Mouse (Mus musculus): ENCODE measurements at regions not wholly inside any gene's neighbourhood (a gene's known extent, or its start where the extent isn't known, plus 50 kb on each side); places are given as distances from the start of the nearest gene placed in this dataset.

DNA sequence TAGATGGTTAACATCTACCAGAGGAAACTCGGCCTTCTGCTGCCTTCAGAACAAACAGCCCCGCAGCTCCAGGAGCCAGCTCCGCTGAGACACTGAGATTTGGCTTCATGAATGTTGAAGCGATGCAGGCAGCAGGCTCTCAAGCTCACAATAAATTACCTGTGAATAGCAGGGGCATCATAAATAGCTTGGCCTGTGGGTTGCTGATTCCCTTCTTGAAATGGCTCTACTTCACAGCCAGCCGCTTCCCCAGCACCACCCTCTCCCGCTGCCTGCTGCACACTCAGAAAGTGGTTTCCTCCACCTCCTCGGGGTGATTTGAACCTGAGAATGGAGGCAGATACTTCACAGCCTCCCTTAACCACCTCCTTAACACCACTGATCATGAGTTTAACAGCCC lies 104.2 kb upstream of the Topaz1 start:
- no peaks in the 10 kb centered on the region for H3K9me3 ChIP-seq (ENCODE audit: control insufficient read depth, low read length)
- no peaks in the 10 kb centered on the region for H3K36me3 ChIP-seq (ENCODE audit: control insufficient read depth, insufficient read depth, low read length)
- H3K9ac ChIP-seq (ENCODE audit: low read length): no peak overlapping the region
- 29% methylated on average over 7 of the region's 7 CpGs for WGBS
- ATAC-seq (replicated peaks; ENCODE audit: low FRiP score, low TSS enrichment, low read depth): no peak
- H3K4me3 ChIP-seq (ENCODE audit: low read depth, low read length): no peak overlapping the region
- no peak overlapping the region for H3K4me2 ChIP-seq (ENCODE audit: low read length)
- no peak overlapping the region for H3K27ac ChIP-seq (ENCODE audit: low read depth)
- DNase-seq (ENCODE audit: low spot score): no peak
- no peaks in the 10 kb centered on the region for H3K27me3 ChIP-seq (replicated peaks; ENCODE audit: control insufficient read depth, insufficient read depth, low read length)
- no peaks in the 10 kb centered on the region for H3K4me1 ChIP-seq (replicated peaks; ENCODE audit: control insufficient read depth, insufficient read depth, low read length)

GRCm38 (mm10) chr9:122645569-122645968 lies 101.6 kb upstream of the Topaz1 start:
- Histone ChIP-seq H3K9me3 (ENCODE audit: control insufficient read depth, low read length) (no peaks in the 10 kb centered on the region), H3K27me3 (replicated peaks; ENCODE audit: control insufficient read depth, insufficient read depth, low read length) (no peaks in the 10 kb centered on the region), H3K4me3 (ENCODE audit: low read depth, low read length) (no peak overlapping the region), H3K4me2 (ENCODE audit: low read length) (no peak overlapping the region), H3K9ac (ENCODE audit: low read length) (no peak overlapping the region), H3K36me3 (ENCODE audit: control insufficient read depth, insufficient read depth, low read length) (no peaks in the 10 kb centered on the region), H3K4me1 (replicated peaks; ENCODE audit: control insufficient read depth, insufficient read depth, low read length) (no peaks in the 10 kb centered on the region), H3K27ac (ENCODE audit: low read depth) (no peak overlapping the region)
- no peak for DNase-seq (ENCODE audit: low spot score)
- no peak for ATAC-seq (replicated peaks; ENCODE audit: low FRiP score, low TSS enrichment, low read depth)
- WGBS: 56% methylated on average over 5 of the region's 5 CpGs

DNA sequence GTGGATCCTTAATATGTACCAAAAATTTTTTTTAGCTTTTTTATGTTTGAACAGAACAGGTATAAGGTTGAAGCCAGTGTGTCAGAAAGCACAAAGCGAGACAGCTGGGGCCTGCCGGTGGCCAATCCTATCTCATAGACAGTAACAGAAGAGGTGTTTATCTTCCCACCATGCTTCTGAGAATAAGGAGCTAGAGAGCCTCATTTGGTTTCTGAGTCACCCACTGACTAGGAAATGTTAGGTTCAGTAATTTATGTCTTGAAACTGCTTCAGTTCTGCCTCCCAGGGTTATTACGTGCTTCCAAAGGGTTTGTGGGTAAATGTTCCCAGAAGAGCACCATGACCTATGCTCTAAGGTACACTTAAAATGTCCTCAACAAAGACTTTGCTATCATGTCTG lies 96.3 kb upstream of the Topaz1 start:
- no peaks in the 10 kb centered on the region for H3K27me3 ChIP-seq (replicated peaks; ENCODE audit: control insufficient read depth, insufficient read depth, low read length)
- DNase-seq (ENCODE audit: low spot score): no peak
- no peak overlapping the region for H3K4me3 ChIP-seq (ENCODE audit: low read depth, low read length)
- no peak overlapping the region for H3K27ac ChIP-seq (ENCODE audit: low read depth)
- no peaks in the 10 kb centered on the region for H3K4me1 ChIP-seq (replicated peaks; ENCODE audit: control insufficient read depth, insufficient read depth, low read length)
- H3K9me3 ChIP-seq (ENCODE audit: control insufficient read depth, low read length): no peaks in the 10 kb centered on the region
- 85% methylated on average over 3 of the region's 3 CpGs for WGBS
- no peak for ATAC-seq (replicated peaks; ENCODE audit: low FRiP score, low TSS enrichment, low read depth)
- no peak overlapping the region for H3K9ac ChIP-seq (ENCODE audit: low read length)
- no peaks in the 10 kb centered on the region for H3K36me3 ChIP-seq (ENCODE audit: control insufficient read depth, insufficient read depth, low read length)
- no peak overlapping the region for H3K4me2 ChIP-seq (ENCODE audit: low read length)

- Histone ChIP-seq H3K27ac (ENCODE audit: low read depth) (no peak overlapping the region), H3K27me3 (replicated peaks; ENCODE audit: control insufficient read depth, insufficient read depth, low read length) (no peaks in the 10 kb centered on the region), H3K4me3 (ENCODE audit: low read depth, low read length) (no peak overlapping the region), H3K4me2 (ENCODE audit: low read length) (no peak overlapping the region), H3K4me1 (replicated peaks; ENCODE audit: control insufficient read depth, insufficient read depth, low read length) (no peaks in the 10 kb centered on the region), H3K9me3 (ENCODE audit: control insufficient read depth, low read length) (no peaks in the 10 kb centered on the region), H3K9ac (ENCODE audit: low read length) (no peak overlapping the region), H3K36me3 (ENCODE audit: control insufficient read depth, insufficient read depth, low read length) (no peaks in the 10 kb centered on the region)
- DNase-seq (ENCODE audit: low spot score) (no peak), ATAC-seq (replicated peaks; ENCODE audit: low FRiP score, low TSS enrichment, low read depth) (no peak)
- 53% methylated on average over 17 of the region's 17 CpGs for WGBS
Observed at GRCm38 (mm10) chr9:122655583-122655982, 91.6 kb upstream of the Topaz1 start.

DNA sequence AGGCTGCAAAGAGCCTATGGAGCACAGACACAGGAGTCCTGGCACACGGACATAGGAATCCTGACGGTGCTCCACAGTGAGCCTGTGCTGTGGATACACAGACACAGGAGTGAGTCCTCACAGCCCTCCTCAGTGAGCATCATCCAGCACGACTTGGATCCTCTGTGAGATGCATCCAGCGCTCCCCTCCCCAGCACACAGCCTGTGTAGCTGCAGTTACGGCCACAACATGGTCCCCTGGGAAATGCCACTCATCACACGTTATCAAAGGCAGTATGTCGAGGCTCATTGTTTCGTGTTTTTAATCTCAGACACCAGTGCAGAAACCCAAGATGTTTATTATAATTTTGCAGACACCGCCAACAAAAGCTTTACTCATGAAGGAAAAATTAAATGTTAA lies 87.1 kb upstream of the Topaz1 start:
- Histone ChIP-seq H3K4me1 (replicated peaks; ENCODE audit: control insufficient read depth, insufficient read depth, low read length) (no peaks in the 10 kb centered on the region), H3K36me3 (ENCODE audit: control insufficient read depth, insufficient read depth, low read length) (no peaks in the 10 kb centered on the region), H3K9me3 (ENCODE audit: control insufficient read depth, low read length) (no peaks in the 10 kb centered on the region), H3K4me3 (ENCODE audit: low read depth, low read length) (no peak overlapping the region), H3K27ac (ENCODE audit: low read depth) (no peak overlapping the region), H3K27me3 (replicated peaks; ENCODE audit: control insufficient read depth, insufficient read depth, low read length) (no peaks in the 10 kb centered on the region), H3K4me2 (ENCODE audit: low read length) (no peak overlapping the region), H3K9ac (ENCODE audit: low read length) (no peak overlapping the region)
- WGBS: 72% methylated on average over 9 of the region's 9 CpGs
- no peak for DNase-seq (ENCODE audit: low spot score)
- ATAC-seq (replicated peaks; ENCODE audit: low FRiP score, low TSS enrichment, low read depth): no peak

DNA sequence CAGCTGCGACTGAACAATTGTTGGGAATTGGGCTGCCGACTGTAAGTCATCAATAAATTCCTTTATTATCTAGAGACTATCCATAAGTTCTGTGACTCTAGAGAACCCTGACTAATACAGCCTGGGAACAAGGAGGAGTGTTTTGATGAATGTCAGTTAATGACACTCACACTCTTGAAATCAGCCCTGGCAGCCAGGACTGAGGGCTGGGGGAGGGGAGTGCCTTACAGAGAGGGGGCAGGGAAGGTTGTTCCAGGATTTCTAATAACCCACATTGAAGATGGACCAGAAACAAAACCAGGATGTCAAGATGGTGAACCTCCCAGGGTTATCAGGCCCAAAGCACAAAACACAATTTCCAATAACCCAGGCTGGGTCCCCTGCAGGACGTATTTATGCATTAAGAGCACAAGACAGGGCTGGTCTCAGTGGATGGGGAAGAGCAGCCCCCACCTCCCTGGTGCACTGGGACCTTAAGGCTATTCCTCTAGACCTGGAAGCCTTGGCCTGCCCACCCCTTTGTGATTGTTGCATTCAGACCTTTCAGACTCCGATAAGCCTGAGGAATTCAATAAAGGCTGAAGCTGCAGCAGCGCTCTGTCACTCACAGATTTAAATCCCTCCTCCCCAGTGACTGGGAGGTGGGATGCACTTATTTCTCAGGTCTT lies 80.0 kb upstream of the Topaz1 start:
- ATAC-seq (replicated peaks; ENCODE audit: low FRiP score, low TSS enrichment, low read depth) (no peak), DNase-seq (ENCODE audit: low spot score) (no peak)
- H3K27me3 ChIP-seq (replicated peaks; ENCODE audit: control insufficient read depth, insufficient read depth, low read length): no peaks in the 10 kb centered on the region
- no peak overlapping the region for H3K4me2 ChIP-seq (ENCODE audit: low read length)
- no peaks in the 10 kb centered on the region for H3K4me1 ChIP-seq (replicated peaks; ENCODE audit: control insufficient read depth, insufficient read depth, low read length)
- H3K36me3 ChIP-seq (ENCODE audit: control insufficient read depth, insufficient read depth, low read length): no peaks in the 10 kb centered on the region
- no peak overlapping the region for H3K9ac ChIP-seq (ENCODE audit: low read length)
- WGBS: 69% methylated on average over 3 of the region's 5 CpGs
- no peak overlapping the region for H3K4me3 ChIP-seq (ENCODE audit: low read depth, low read length)
- no peak overlapping the region for H3K27ac ChIP-seq (ENCODE audit: low read depth)
- no peaks in the 10 kb centered on the region for H3K9me3 ChIP-seq (ENCODE audit: control insufficient read depth, low read length)

DNA sequence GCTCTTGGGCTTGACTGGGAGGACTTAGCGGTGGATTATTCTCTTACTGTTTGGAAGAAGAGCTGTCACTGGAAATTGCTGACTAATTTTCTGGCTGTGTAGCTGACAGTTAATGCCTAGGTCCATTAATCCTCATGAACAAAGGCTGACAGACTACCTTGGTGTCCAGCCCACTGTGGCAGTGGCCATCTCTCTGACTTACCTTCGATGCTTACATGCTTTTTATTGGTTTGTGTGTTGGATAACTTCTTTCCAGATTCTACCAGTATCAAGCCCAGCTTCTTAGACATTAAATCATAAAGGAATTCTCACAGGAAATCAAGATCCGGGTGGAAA lies 79.5 kb upstream of the Topaz1 start:
- Histone ChIP-seq H3K36me3 (ENCODE audit: control insufficient read depth, insufficient read depth, low read length) (no peaks in the 10 kb centered on the region), H3K9me3 (ENCODE audit: control insufficient read depth, low read length) (no peaks in the 10 kb centered on the region), H3K9ac (ENCODE audit: low read length) (no peak overlapping the region), H3K27me3 (replicated peaks; ENCODE audit: control insufficient read depth, insufficient read depth, low read length) (no peaks in the 10 kb centered on the region), H3K27ac (ENCODE audit: low read depth) (no peak overlapping the region), H3K4me2 (ENCODE audit: low read length) (no peak overlapping the region), H3K4me3 (ENCODE audit: low read depth, low read length) (no peak overlapping the region), H3K4me1 (replicated peaks; ENCODE audit: control insufficient read depth, insufficient read depth, low read length) (no peaks in the 10 kb centered on the region)
- no peak for DNase-seq (ENCODE audit: low spot score)
- no peak for ATAC-seq (replicated peaks; ENCODE audit: low FRiP score, low TSS enrichment, low read depth)
- WGBS: 63% methylated on average over 3 of the region's 3 CpGs

DNA sequence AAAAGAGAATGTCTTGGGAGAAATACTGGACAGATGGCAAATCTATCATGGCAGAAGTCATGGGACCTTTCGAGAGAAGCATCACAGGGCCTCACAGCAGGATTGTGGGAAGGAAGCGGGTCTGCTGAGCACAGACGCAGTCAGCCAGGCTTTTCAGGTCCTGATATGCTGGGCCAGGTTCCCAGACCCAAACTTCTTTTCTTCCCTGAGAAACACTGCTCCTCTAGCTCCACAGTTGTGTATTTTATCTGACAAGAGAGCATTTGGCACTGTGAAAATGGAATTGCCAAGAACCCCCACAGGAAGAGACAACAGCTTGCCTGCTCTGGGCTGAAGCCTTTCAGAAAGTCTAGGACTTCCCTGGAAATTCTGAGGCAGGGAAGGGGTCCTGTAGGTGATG lies 73.4 kb upstream of the Topaz1 start:
- WGBS: 58% methylated on average over 3 of the region's 3 CpGs
- Histone ChIP-seq H3K9me3 (ENCODE audit: control insufficient read depth, low read length) (no peaks in the 10 kb centered on the region), H3K4me3 (ENCODE audit: low read depth, low read length) (no peak overlapping the region), H3K4me1 (replicated peaks; ENCODE audit: control insufficient read depth, insufficient read depth, low read length) (no peaks in the 10 kb centered on the region), H3K4me2 (ENCODE audit: low read length) (no peak overlapping the region), H3K36me3 (ENCODE audit: control insufficient read depth, insufficient read depth, low read length) (no peaks in the 10 kb centered on the region), H3K27ac (ENCODE audit: low read depth) (no peak overlapping the region), H3K27me3 (replicated peaks; ENCODE audit: control insufficient read depth, insufficient read depth, low read length) (no peaks in the 10 kb centered on the region), H3K9ac (ENCODE audit: low read length) (no peak overlapping the region)
- ATAC-seq (replicated peaks; ENCODE audit: low FRiP score, low TSS enrichment, low read depth) (no peak), DNase-seq (ENCODE audit: low spot score) (no peak)

DNA sequence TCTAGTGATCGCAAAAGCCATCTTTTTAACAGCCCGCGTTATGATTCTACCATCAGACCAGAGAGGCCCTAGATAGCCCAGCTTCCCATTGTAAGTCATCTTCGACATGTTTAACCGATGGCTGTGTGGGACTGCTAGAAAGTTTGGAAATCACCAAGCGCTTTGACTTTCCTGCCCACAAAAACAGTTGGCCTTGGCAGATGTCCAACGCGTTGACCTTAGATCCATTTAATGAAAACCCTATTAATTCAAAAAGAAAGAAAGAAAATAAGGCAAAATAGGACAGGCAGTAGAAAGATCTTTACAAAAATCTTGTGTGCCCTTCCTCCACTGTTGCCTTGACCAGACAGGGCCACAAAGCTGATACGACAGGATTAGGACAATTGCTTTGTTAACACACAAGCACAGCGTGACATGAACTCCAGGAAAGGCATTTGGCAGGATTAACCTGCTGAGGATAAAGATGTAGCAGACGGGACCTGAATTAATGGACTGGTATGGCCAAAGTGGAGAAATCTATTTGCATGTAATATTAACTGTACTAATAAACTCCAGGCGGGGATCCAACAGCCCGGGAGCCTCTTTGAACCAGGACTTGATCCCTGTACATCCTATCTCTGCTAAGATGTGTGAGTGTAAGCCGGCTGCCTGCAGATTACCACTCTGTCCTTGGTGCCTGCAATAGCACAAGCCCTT lies 69.0 kb upstream of the Topaz1 start:
- ATAC-seq (replicated peaks; ENCODE audit: low FRiP score, low TSS enrichment, low read depth) (no peak), DNase-seq (ENCODE audit: low spot score) (no peak)
- no peak overlapping the region for H3K4me2 ChIP-seq (ENCODE audit: low read length)
- no peaks in the 10 kb centered on the region for H3K27me3 ChIP-seq (replicated peaks; ENCODE audit: control insufficient read depth, insufficient read depth, low read length)
- WGBS: 71% methylated on average over 14 of the region's 14 CpGs
- H3K27ac ChIP-seq (ENCODE audit: low read depth): no peak overlapping the region
- no peaks in the 10 kb centered on the region for H3K9me3 ChIP-seq (ENCODE audit: control insufficient read depth, low read length)
- H3K9ac ChIP-seq (ENCODE audit: low read length): no peak overlapping the region
- H3K4me1 ChIP-seq (replicated peaks; ENCODE audit: control insufficient read depth, insufficient read depth, low read length): no peaks in the 10 kb centered on the region
- no peaks in the 10 kb centered on the region for H3K36me3 ChIP-seq (ENCODE audit: control insufficient read depth, insufficient read depth, low read length)
- H3K4me3 ChIP-seq (ENCODE audit: low read depth, low read length): no peak overlapping the region

Data from intestine, embryonic 14.5 days (tissue).